Mouse (Mus musculus) G1E (cell line): ENCODE data around the gene Lrrc27.

Source experiments
- CTCF ChIP-seq: IDR thresholded peaks from 2 replicates; pipeline ENCODE4 v1.5.1; 2012; ENCODE audit warnings: low read depth, low read length, inconsistent platforms, mixed read lengths
- GATA1 ChIP-seq: IDR thresholded peaks from 2 replicates; pipeline ENCODE4 v1.6.1; 2012; ENCODE audit warnings: borderline replicate concordance, low read length, inconsistent platforms, mixed read lengths
- GATA2 ChIP-seq: IDR thresholded peaks from 2 replicates; pipeline ENCODE4 v1.6.1; 2012; ENCODE audit warnings: low read depth, low read length, inconsistent platforms, borderline replicate concordance
- POLR2AphosphoS5 ChIP-seq: IDR thresholded peaks from 2 replicates; pipeline ENCODE4 v1.6.1; 2012; ENCODE audit warnings: low read depth, low read length, inconsistent platforms; ENCODE audit not compliant: insufficient replicate concordance
- TAL1 ChIP-seq: conservative IDR thresholded peaks from 2 replicates; pipeline ENCODE4 v1.6.1; 2012; ENCODE audit warnings: low read depth, low read length, inconsistent platforms, mixed read lengths

- no peak for TF ChIP-seq CTCF
- no peak for TF ChIP-seq TAL1
- TF ChIP-seq POLR2AphosphoS5: no peak
- no peak for TF ChIP-seq GATA1
- TF ChIP-seq GATA2: no peak
Observed at GRCm38 (mm10) chr7:139266886-139267870, 54.4 kb downstream of the Lrrc27 start.
